Mouse (Mus musculus) G1E (cell line): Measurements from ENCODE around the gene Gm4131. TPM values are rescaled to one million over a fixed set of nuclear protein-coding genes. Genes with fewer than 3 reads are reported as not detected.

ENCODE experiments used
- ATAC-seq: 2 replicates; pipeline ENCODE4 v1.8.0; 2016; ENCODE audit warnings: mild to moderate bottlenecking; ENCODE audit not compliant: insufficient number of reproducible peaks, poor library complexity, low FRiP score, severe bottlenecking; ENCODE audit errors: extremely low read depth
- DNase-seq: peaks from one replicate; pipeline ENCODE4 v3.0.0; 2012; ENCODE audit warnings: low spot score
- H3K27me3 ChIP-seq: 2 replicates; pipeline ENCODE4 v1.6.1; 2012; ENCODE audit warnings: mild to moderate bottlenecking, low read length, inconsistent platforms; ENCODE audit not compliant: insufficient read depth
- H3K36me3 ChIP-seq: replicated peaks from 2 replicates; pipeline ENCODE3; 2012; ENCODE audit warnings: mild to moderate bottlenecking, inconsistent platforms
- H3K4me1 ChIP-seq: 2 replicates; pipeline ENCODE4 v1.6.1; 2012; ENCODE audit warnings: low read depth, low read length, inconsistent platforms, mixed read lengths; ENCODE audit not compliant: insufficient read depth
- H3K4me3 ChIP-seq: 2 replicates; pipeline ENCODE4 v1.5.1; 2012; ENCODE audit warnings: low read depth, mild to moderate bottlenecking, inconsistent platforms, low read length, moderate library complexity, mixed read lengths
- H3K9me3 ChIP-seq: replicated peaks from 2 replicates; pipeline ENCODE4 v1.6.1; 2012; ENCODE audit warnings: inconsistent platforms
- CTCF ChIP-seq: IDR thresholded peaks from 2 replicates; pipeline ENCODE4 v1.5.1; 2012; ENCODE audit warnings: low read depth, low read length, inconsistent platforms, mixed read lengths
- GATA1 ChIP-seq: IDR thresholded peaks from 2 replicates; pipeline ENCODE4 v1.6.1; 2012; ENCODE audit warnings: borderline replicate concordance, low read length, inconsistent platforms, mixed read lengths
- GATA2 ChIP-seq: IDR thresholded peaks from 2 replicates; pipeline ENCODE4 v1.6.1; 2012; ENCODE audit warnings: low read depth, low read length, inconsistent platforms, borderline replicate concordance
- POLR2AphosphoS5 ChIP-seq: IDR thresholded peaks from 2 replicates; pipeline ENCODE4 v1.6.1; 2012; ENCODE audit warnings: low read depth, low read length, inconsistent platforms; ENCODE audit not compliant: insufficient replicate concordance
- TAL1 ChIP-seq: conservative IDR thresholded peaks from 2 replicates; pipeline ENCODE4 v1.6.1; 2012; ENCODE audit warnings: low read depth, low read length, inconsistent platforms, mixed read lengths
- polyA plus RNA-seq: library from polyadenylated mRNA; stranded (reverse); fragments of >175 nt; gene quantifications from 2 replicates; pipeline ENCODE4 v1.2.3, GENCODE M21; 2012
- total RNA-seq, 2 experiments: library from RNA; stranded (forward) in 1 of 2; stranded (reverse) in 1 of 2; fragments of 200-1000 nt in 1 of 2; fragments of >200 nt in 1 of 2; fragmentation: Nextera tagmentation in 1 of 2; gene quantifications; 2 replicates each; pipeline ENCODE4 v1.2.3; 2014 to 2017

Gene Gm4131
- total and polyA plus RNA-seq, 3 experiments = not detected

GRCm38 (mm10) chr14:62539834-62540233, 26.9 kb downstream of the Gm4131 start:
- H3K27me3 ChIP-seq = peaks cover 5% of the 10 kb centered on the region; the same call in 1 of the 2 replicates
- no peak for DNase-seq
- no peak for ATAC-seq
- TF ChIP-seq TAL1 (no peak), POLR2AphosphoS5 (no peak), GATA1 (no peak), GATA2 (no peak), CTCF (no peak)
- no peak overlapping the region for H3K4me3 ChIP-seq
- no peaks in the 10 kb centered on the region for H3K9me3 ChIP-seq
- H3K4me1 ChIP-seq = no peaks in the 10 kb centered on the region
- no peaks in the 10 kb centered on the region for H3K36me3 ChIP-seq

DNA sequence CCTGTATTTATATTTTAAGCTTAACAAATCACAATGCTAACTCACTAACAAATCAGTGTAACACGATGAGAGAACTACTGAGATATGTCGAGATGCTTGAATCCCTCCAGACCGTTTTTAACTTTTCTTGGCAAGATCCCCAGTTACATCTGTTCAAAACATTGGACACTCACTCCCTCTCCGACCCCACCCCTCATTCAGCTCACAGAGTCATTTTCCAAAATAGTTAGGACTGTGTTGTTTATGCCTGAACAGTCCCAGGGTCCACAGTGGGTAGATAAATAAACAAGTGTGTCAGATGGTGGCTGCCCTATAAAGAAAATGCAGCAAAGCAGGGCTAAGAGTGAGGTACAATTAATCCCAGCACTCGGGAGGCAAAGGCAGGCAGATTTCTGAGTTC, 29.7 kb downstream of the Gm4131 start:
- no peak overlapping the region for H3K4me3 ChIP-seq
- H3K9me3 ChIP-seq = no peaks in the 10 kb centered on the region

DNA sequence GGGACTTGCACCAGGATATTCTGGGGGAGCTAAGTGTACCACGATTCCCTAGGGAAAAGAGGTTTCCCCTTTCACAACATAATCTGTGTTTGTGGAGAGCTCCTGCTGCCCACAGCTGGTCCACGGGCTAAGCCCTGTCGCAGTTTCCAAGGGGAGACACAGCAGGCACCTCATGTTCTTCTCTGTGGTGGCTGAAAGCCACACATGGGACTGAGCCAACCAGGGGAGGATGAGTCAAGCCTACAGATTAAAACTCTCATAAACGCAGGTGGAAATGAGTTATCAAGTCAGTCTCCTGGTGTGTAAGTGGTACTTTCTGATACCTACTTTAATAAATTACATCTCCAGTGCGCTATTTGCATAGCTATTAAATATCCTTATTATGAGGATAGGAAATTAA, 30.6 kb downstream of the Gm4131 start:
- H3K36me3 ChIP-seq = no peaks in the 10 kb centered on the region
- DNase-seq = no peak
- no peak overlapping the region for H3K4me3 ChIP-seq
- no peak for TF ChIP-seq POLR2AphosphoS5
- no peak for TF ChIP-seq CTCF
- no peak for TF ChIP-seq TAL1
- no peak for ATAC-seq
- no peaks in the 10 kb centered on the region for H3K9me3 ChIP-seq
- H3K27me3 ChIP-seq = peaks cover 5% of the 10 kb centered on the region; the same call in 1 of the 2 replicates
- H3K4me1 ChIP-seq = no peaks in the 10 kb centered on the region

More for the DNA sequence above, 29.7 kb downstream of the Gm4131 start:
- TF ChIP-seq GATA2 (no peak), TAL1 (no peak), GATA1 (no peak), POLR2AphosphoS5 (no peak), CTCF (no peak)
- H3K36me3 ChIP-seq = no peaks in the 10 kb centered on the region
- DNase-seq (no peak), ATAC-seq (no peak)
- peaks cover 5% of the 10 kb centered on the region; the same call in 1 of the 2 replicates for H3K27me3 ChIP-seq
- no peaks in the 10 kb centered on the region for H3K4me1 ChIP-seq

- no peaks in the 10 kb centered on the region for H3K36me3 ChIP-seq
- H3K4me3 ChIP-seq = no peak overlapping the region
- no peaks in the 10 kb centered on the region for H3K9me3 ChIP-seq
- H3K4me1 ChIP-seq = no peaks in the 10 kb centered on the region
- H3K27me3 ChIP-seq = no peaks in the 10 kb centered on the region; the same call in 1 of the 2 replicates
- DNase-seq (no peak), ATAC-seq (no peak)
- TF ChIP-seq TAL1 = no peak
- TF ChIP-seq GATA1 = no peak
- no peak for TF ChIP-seq POLR2AphosphoS5
- TF ChIP-seq GATA2 = no peak
- no peak for TF ChIP-seq CTCF
These were observed 35.8 kb downstream of the Gm4131 start for GRCm38 (mm10) chr14:62530951-62531350.

DNA sequence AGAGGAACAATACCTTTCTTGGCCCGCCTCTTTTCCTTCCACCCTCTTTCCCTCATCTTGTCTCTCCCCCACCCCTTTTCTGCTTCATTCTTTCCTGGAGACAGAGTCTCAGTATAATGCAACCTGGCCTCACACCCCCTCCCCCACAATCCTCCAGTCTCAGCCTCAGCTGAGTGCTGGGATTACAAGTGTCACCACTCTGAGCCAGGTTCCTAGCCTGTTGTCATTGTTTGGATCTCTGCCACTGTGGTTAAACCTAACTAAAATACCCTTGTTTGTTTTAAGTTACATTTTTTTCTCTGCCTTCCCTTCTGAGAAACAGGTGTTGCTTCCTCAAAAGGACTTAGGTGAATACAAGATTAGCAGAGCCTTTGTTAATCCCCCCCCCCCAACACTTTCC, 53.9 kb downstream of the Gm4131 start:
- TF ChIP-seq GATA2 (no peak), CTCF (no peak), TAL1 (no peak), GATA1 (no peak), POLR2AphosphoS5 (no peak)
- Histone ChIP-seq H3K9me3 (no peaks in the 10 kb centered on the region), H3K36me3 (no peaks in the 10 kb centered on the region), H3K27me3 (peaks cover 4% of the 10 kb centered on the region; the same call in 1 of the 2 replicates), H3K4me3 (no peak overlapping the region), H3K4me1 (no peaks in the 10 kb centered on the region)
- no peak for ATAC-seq
- DNase-seq = no peak

DNA sequence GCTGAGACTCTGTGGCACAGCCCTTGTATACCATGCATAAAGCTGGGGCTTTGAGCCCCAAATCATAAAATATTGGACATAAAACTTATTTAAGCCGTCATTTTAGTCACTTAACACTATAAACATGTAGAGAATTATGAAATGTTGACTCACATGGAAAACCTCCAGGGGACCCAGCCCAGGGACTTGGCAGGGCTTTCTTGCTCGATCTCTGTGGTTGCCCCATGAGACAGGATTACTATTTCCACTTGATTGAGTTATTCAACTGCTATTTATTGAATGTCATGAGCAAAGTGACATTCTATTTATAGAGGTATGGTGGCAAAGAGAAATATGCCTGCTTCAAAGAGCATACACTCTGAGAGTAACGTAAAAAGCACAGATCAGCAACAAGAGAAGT, 57.4 kb downstream of the Gm4131 start:
- ATAC-seq = no peak

GRCm38 (mm10) chr14:62506261-62506660, 60.5 kb downstream of the Gm4131 start:
- TF ChIP-seq CTCF = no peak
- no peak for TF ChIP-seq GATA2
- TF ChIP-seq TAL1 = no peak
- no peak for TF ChIP-seq POLR2AphosphoS5
- TF ChIP-seq GATA1 = no peak
- Histone ChIP-seq H3K36me3 (no peaks in the 10 kb centered on the region), H3K4me3 (no peak overlapping the region), H3K27me3 (0 out of 2 replicates have a peak, but pooled peaks cover 4% of the 10 kb centered on the region), H3K4me1 (no peaks in the 10 kb centered on the region), H3K9me3 (no peaks in the 10 kb centered on the region)
- ATAC-seq (no peak), DNase-seq (no peak)

More for the DNA sequence above, 57.4 kb downstream of the Gm4131 start:
- Histone ChIP-seq H3K9me3 (no peaks in the 10 kb centered on the region), H3K36me3 (no peaks in the 10 kb centered on the region), H3K4me1 (no peaks in the 10 kb centered on the region), H3K27me3 (peaks cover 9% of the 10 kb centered on the region; the same call in 1 of the 2 replicates), H3K4me3 (no peak overlapping the region)
- no peak for TF ChIP-seq TAL1
- TF ChIP-seq CTCF = no peak
- TF ChIP-seq GATA1 = no peak
- no peak for TF ChIP-seq GATA2
- TF ChIP-seq POLR2AphosphoS5 = no peak
- no peak for DNase-seq
